Mouse (Mus musculus) heart, embryonic 15.5 days (tissue): ENCODE measurements around the gene Lmtk3. TPM values are rescaled to one million over a fixed set of nuclear protein-coding genes. Genes with fewer than 3 reads are reported as not detected.

Source experiments
- ATAC-seq: fragments of 200-750 bp; cut with Nextera tagmentation; replicated peaks from 2 replicates; pipeline ENCODE4 v1.8.0; 2017; ENCODE audit warnings: low read depth, moderate TSS enrichment; ENCODE audit not compliant: insufficient number of reproducible peaks, insufficient read depth, low FRiP score
- H3K27ac ChIP-seq: fragments of 300-500 bp; sonication (generic); 2 replicates; pipeline ENCODE4 v1.5.1; 2015; ENCODE audit warnings: mild to moderate bottlenecking, inconsistent platforms
- H3K27me3 ChIP-seq: fragments of 300-500 bp; sonication (generic); 2 replicates; pipeline ENCODE4 v1.6.1; 2015; ENCODE audit warnings: inconsistent platforms
- H3K36me3 ChIP-seq: fragments of 300-500 bp; sonication (generic); 2 replicates; pipeline ENCODE4 v1.6.1; 2015; ENCODE audit warnings: mild to moderate bottlenecking, inconsistent platforms
- H3K4me1 ChIP-seq: fragments of 300-500 bp; sonication (generic); replicated peaks from 2 replicates; pipeline ENCODE4 v1.6.1; 2015; ENCODE audit warnings: inconsistent platforms
- H3K4me2 ChIP-seq: fragments of 300-500 bp; sonication (generic); 2 replicates; pipeline ENCODE4 v1.6.1; 2015; ENCODE audit warnings: inconsistent platforms, mild to moderate bottlenecking, moderate library complexity
- H3K4me3 ChIP-seq: fragments of 300-500 bp; sonication (generic); 2 replicates; pipeline ENCODE4 v1.5.1; 2015; ENCODE audit warnings: mild to moderate bottlenecking, inconsistent platforms
- H3K9ac ChIP-seq: fragments of 300-500 bp; sonication (generic); 2 replicates; pipeline ENCODE4 v1.6.1; 2015; ENCODE audit warnings: mild to moderate bottlenecking, inconsistent platforms
- H3K9me3 ChIP-seq: fragments of 300-500 bp; sonication (generic); replicated peaks from 2 replicates; pipeline ENCODE4 v1.6.1; 2016; ENCODE audit warnings: inconsistent platforms
- WGBS: fragments of 180-500 bp; shearing (Covaris S2); methylation state at CpG from one replicate; pipeline ENCODE4 v1.1.7; 2015; ENCODE audit warnings: mixed read lengths; 5-methylcytosine and 5-hydroxymethylcytosine counted together
- polyA plus RNA-seq: library from polyadenylated mRNA; unstranded; fragments of >200 nt; fragmentation: Nextera tagmentation; extraction: Ambion mirVana; gene quantifications from 2 replicates; pipeline ENCODE4 v1.2.1, GENCODE M21; 2015

Gene Lmtk3
- polyA plus RNA-seq, 1 experiment from 2014 or later: not detected

DNA sequence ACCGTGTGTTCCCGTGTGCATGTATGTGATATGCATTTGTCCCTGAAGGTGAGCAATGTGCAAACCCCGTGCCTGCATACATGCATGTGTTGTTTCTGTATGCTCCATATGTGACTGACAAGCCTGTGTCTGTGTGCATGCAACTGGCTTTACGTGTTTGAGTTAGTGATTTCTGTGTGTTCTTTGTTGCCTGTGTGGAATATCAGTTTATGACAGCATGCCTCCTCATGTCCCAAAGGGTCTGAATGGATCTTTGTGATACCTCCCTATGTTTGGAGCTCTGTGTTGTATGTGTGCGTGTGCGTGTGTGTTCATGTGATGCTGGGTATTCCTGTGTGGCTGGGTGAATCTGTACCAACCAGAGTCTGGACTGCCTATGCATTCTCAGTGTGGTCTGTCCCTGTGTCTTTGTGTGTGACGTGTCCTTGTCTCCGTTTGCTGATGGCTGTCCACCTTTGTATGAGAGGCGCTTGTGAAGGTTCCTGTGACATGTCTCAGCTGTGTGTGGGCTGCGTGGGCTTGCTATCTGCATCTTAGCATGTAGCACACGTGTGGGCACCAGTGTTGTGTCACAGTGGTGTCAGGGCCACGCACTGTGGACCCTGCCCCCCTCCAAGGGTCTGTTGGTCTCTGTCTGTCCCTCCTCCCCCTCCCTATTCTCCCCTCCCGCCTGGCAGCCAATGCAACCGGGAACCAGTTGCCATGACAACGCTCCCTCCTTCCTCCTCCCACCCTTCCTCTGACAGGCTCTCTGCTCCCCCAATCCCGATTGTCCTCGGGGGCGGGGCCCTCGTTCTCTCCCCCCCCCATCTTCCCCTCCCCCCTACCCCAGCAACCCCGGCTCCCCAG lies 1.2 kb downstream of the Lmtk3 start, which contains the start of gene Sult2b1:
Gene Sult2b1, minus strand, starts transcription at position 146 of the 849 bp plus-strand sequence.
- peaks cover 30% of the 10 kb centered on the region for H3K4me1 ChIP-seq
- peak; percentile 21; the same call in 1 of the 2 replicates for ATAC-seq
- H3K27ac ChIP-seq: no peak within 1 kb of the TSS
- H3K36me3 ChIP-seq: no peaks in the 10 kb centered on the region
- 23% methylated on average over 20 of the region's 20 CpGs for WGBS
- H3K9ac ChIP-seq: peak within 1 kb of the TSS; percentile 59
- H3K27me3 ChIP-seq: peaks cover 64% of the 10 kb centered on the region
- peak within 1 kb of the TSS; percentile 68 for H3K4me3 ChIP-seq
- peak within 1 kb of the TSS; percentile 88 for H3K4me2 ChIP-seq
- no peaks in the 10 kb centered on the region for H3K9me3 ChIP-seq

DNA sequence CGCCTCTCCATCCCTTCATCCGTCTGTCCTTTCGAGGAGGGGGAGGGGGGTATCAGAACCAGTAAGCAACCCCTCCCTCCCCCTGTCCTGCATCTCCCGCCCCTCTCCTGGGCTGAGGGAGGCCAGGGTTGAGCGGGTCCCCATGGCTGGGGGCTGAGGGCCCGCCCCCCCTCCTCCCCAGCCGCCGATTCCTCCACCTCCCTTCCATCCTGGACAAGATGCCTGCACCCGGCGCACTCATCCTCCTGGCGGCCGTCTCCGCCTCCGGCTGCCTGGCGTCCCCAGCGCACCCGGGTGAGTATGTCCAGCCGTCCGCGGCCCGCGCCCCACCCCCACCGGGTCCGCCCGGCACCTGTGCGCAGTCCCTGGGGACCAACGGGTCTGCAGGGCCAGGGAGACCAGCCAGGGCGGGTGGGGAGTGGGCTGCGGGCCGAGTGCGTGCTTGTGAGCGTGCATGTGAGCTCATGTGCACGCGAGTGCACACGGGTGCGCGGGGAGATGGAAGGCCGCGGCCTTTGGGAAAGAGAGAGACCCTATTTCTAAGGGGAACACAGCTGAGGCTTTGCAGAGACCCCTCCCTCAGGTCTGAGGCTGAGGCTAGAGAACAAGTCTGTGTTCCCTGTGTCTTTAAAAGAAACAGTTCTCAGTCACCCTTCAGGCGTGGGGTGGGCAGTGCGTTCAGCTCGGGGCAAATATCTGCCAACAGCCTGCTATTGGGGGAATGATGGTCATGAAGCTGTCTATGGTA lies 2.0 kb downstream of the Lmtk3 start:
- H3K4me3 ChIP-seq: peak overlapping the region; percentile 50
- H3K36me3 ChIP-seq: no peaks in the 10 kb centered on the region
- H3K4me1 ChIP-seq: peaks cover 30% of the 10 kb centered on the region
- peak; percentile 16; the same call in 1 of the 2 replicates for ATAC-seq
- under 1% methylated on average over 40 of the region's 42 CpGs for WGBS
- H3K9me3 ChIP-seq: no peaks in the 10 kb centered on the region
- peaks cover 62% of the 10 kb centered on the region for H3K27me3 ChIP-seq
- no peak overlapping the region for H3K27ac ChIP-seq
- peak overlapping the region; percentile 50 for H3K9ac ChIP-seq
- peak overlapping the region; percentile 69 for H3K4me2 ChIP-seq

DNA sequence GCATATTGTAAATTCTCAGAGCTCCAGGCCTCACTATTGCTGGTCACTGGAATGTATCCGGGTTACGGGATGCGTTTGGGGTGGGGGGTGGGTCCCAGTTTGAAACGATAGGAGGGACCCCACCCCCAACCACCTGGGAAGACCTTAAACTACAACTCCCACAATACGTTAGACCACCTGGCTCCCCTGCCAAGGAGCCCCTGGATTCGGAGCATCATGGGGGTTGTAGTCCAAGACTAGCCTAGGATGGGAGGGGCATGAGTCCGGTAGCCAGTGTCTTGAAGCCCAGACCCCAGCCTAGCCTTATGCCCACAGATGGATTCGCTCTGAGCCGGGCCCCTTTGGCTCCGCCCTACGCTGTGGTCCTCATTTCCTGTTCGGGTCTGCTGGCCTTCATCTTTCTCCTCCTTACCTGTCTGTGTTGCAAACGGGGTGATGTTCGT lies 2.6 kb downstream of the Lmtk3 start:
- H3K4me3 ChIP-seq: peak overlapping the region; percentile 50
- ATAC-seq: no peak
- H3K4me2 ChIP-seq: peak overlapping the region; percentile 69
- H3K27ac ChIP-seq: no peak overlapping the region
- no peaks in the 10 kb centered on the region for H3K36me3 ChIP-seq
- H3K9me3 ChIP-seq: no peaks in the 10 kb centered on the region
- H3K4me1 ChIP-seq: peaks cover 34% of the 10 kb centered on the region
- 1% methylated on average over 14 of the region's 14 CpGs for WGBS
- H3K27me3 ChIP-seq: peaks cover 56% of the 10 kb centered on the region
- no peak overlapping the region for H3K9ac ChIP-seq

DNA sequence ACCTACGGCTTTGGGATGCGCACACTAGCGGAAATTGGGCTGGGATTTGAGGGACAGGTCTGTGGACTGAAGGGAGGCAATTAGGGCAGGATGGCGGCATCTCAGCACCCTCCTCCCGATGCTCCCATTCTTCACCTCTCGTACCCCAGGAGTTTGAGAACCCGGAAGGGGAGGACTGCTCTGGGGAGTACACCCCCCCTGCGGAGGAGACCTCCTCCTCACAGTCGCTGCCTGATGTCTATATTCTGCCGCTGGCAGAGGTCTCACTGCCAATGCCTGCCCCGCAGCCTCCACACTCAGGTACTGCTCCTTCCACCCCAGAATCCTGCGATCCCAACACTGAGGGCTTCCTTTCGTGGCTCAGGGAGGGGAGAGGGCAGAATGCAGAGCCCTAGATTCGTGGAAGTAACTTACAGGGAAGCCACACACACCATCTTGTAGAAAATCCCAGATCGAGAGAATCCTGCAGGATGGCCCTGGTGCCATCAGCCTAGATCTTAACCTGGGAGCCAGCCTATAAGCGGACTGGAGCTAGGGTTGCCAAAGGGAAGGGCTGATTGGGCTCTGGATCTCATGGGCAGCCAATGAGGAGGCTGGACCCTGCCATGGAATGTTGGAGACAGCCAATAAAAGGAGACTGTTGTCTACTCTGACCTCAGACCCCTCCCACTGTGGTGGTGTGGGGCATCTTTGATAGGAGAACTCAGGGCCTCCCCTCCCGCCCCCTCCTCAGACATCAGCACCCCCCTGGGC lies 3.3 kb downstream of the Lmtk3 start:
- 7% methylated on average over 17 of the region's 17 CpGs for WGBS
- H3K4me1 ChIP-seq: peaks cover 35% of the 10 kb centered on the region
- ATAC-seq: no peak
- peaks cover 54% of the 10 kb centered on the region for H3K27me3 ChIP-seq
- H3K36me3 ChIP-seq: no peaks in the 10 kb centered on the region
- peak overlapping the region; percentile 50 for H3K4me3 ChIP-seq
- peak overlapping the region; percentile 69 for H3K4me2 ChIP-seq
- 0 out of 2 replicates have a peak overlapping the region, but pooled peaks have one; percentile 16 for H3K9ac ChIP-seq
- H3K27ac ChIP-seq: no peak overlapping the region
- no peaks in the 10 kb centered on the region for H3K9me3 ChIP-seq

DNA sequence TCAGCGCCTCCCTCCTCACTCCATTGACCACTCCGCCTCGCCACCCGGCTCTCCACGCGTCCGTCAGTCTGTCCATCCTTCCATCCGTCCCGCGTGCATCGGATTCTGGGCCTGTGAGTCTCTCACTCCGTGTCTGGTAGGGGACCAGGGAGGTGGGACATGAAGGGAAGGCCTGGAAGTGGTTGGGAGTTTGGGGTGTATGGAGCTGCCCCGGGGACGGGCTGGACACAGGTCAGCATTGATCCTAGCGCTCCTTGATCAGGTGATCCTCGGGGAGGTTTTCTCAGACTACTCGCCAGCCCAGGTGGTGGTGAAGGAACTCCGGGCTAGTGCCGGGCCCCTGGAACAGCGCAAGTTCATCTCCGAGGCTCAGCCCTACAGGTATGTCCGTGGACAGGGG lies 4.1 kb downstream of the Lmtk3 start:
- Histone ChIP-seq H3K4me2 (no peak overlapping the region), H3K36me3 (no peaks in the 10 kb centered on the region), H3K9ac (no peak overlapping the region), H3K9me3 (no peaks in the 10 kb centered on the region), H3K27me3 (peaks cover 56% of the 10 kb centered on the region), H3K4me1 (peaks cover 35% of the 10 kb centered on the region), H3K27ac (no peak overlapping the region), H3K4me3 (no peak overlapping the region)
- WGBS: 80% methylated on average over 22 of the region's 22 CpGs
- no peak for ATAC-seq

DNA sequence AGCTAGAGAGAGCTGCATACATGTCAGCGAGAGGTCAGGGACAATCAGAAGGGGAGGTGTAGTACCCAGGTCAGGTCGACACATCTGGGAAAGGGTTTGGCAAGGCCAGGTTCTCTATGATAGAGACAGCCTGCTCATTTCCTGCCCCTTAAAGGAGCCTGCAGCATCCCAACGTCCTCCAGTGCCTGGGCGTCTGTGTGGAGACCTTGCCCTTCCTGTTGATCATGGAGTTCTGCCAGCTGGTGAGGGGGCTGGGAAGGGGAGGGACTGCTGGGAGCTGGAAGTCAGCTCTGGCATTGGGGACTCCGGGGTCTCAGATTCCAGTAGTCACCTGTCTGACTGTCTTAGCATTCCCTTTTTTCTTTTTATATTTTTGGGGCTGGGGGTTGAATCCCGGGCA lies 7.2 kb downstream of the Lmtk3 start:
- Histone ChIP-seq H3K9me3 (no peaks in the 10 kb centered on the region), H3K4me3 (no peak overlapping the region), H3K27me3 (peaks cover 60% of the 10 kb centered on the region), H3K4me1 (peaks cover 16% of the 10 kb centered on the region), H3K9ac (no peak overlapping the region), H3K36me3 (no peaks in the 10 kb centered on the region), H3K27ac (no peak overlapping the region), H3K4me2 (no peak overlapping the region)
- no peak for ATAC-seq
- 50% methylated on average over 6 of the region's 6 CpGs for WGBS

DNA sequence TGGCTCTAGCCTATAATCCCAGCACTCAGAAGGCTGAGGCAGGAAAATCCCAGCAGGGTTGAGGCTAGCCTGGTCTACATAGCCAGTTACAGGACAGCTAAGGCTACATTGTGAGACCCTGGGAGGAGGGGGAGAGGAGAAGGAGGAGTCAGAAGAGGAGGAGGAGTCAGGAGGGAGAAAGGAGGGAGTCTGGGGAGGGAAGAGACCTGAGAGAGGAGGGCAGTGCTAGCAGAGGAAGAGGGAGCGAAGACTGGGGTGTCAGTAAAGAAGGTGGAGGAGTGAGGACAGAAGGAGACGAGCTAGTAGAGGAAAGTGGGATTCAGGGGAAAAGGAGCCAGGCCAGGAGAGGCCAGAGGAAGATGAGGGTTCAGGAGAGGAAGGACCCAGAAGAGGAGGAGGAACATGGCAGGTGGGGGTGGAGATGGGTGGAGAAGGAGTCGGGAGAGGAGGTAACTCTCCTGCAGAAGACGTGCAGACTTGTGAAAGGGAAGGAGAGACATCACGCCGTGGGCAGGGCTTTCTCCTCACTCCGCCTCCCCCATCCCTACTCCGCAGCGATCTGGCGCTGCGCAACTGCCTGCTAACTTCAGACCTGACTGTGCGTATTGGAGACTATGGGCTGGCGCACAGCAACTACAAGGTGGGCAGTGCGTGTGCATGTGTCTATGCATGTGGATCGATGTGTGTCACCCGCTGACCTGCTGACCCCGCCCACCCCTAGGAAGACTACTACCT lies 8.4 kb downstream of the Lmtk3 start:
- WGBS: 61% methylated on average over 17 of the region's 17 CpGs
- Histone ChIP-seq H3K4me1 (peaks cover 5% of the 10 kb centered on the region; the same call in 1 of the 2 replicates), H3K27ac (no peak overlapping the region), H3K4me3 (no peak overlapping the region), H3K9ac (no peak overlapping the region), H3K27me3 (peaks cover 59% of the 10 kb centered on the region), H3K9me3 (no peaks in the 10 kb centered on the region), H3K36me3 (no peaks in the 10 kb centered on the region), H3K4me2 (no peak overlapping the region)
- no peak for ATAC-seq

DNA sequence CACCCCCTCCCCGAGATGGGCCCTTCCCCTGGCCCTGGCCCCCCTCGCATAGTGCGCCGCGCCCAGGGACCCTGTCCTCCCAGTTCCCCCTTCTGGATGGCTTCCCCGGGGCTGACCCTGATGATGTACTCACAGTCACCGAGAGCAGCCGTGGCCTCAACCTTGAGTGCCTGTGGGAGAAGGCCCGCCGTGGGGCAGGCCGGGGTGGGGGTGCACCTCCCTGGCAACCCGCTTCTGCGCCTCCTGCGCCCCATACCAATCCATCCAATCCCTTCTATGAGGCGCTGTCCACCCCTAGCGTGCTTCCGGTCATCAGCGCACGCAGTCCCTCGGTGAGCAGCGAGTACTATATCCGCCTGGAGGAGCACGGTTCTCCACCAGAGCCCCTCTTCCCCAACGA lies 9.7 kb downstream of the Lmtk3 start:
- H3K4me1 ChIP-seq: peaks cover 13% of the 10 kb centered on the region
- no peak overlapping the region for H3K27ac ChIP-seq
- no peaks in the 10 kb centered on the region for H3K36me3 ChIP-seq
- H3K4me3 ChIP-seq: no peak overlapping the region
- H3K4me2 ChIP-seq: no peak overlapping the region
- ATAC-seq: no peak
- no peaks in the 10 kb centered on the region for H3K9me3 ChIP-seq
- no peak overlapping the region for H3K9ac ChIP-seq
- WGBS: 67% methylated on average over 24 of the region's 24 CpGs
- peaks cover 61% of the 10 kb centered on the region for H3K27me3 ChIP-seq

DNA sequence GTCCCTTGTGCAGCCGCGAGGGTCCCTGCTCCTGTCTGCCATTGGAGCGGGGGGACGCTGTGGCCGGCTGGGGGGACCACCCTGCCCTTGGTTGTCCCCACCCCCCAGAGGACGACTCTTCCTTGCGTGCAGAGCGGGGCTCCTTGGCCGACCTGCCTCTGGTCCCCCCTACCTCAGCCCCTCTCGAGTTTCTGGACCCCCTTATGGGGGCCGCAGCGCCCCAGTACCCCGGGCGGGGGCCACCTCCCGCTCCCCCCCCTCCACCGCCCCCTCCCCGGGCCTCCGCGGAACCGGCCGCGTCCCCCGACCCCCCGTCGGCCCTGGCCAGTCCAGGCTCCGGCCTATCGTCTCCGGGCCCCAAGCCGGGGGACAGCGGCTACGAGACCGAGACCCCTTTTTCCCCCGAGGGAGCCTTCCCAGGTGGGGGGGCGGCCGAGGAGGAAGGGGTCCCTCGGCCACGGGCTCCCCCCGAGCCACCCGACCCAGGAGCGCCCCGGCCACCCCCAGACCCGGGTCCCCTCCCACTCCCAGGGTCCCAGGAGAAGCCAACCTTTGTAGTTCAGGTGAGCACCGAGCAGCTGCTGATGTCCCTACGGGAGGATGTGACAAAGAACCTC lies 10.5 kb downstream of the Lmtk3 start:
- Histone ChIP-seq H3K36me3 (no peaks in the 10 kb centered on the region), H3K9me3 (no peaks in the 10 kb centered on the region), H3K27ac (no peak overlapping the region), H3K4me3 (no peak overlapping the region), H3K4me1 (peaks cover 18% of the 10 kb centered on the region), H3K27me3 (peaks cover 70% of the 10 kb centered on the region), H3K4me2 (no peak overlapping the region), H3K9ac (no peak overlapping the region)
- ATAC-seq: no peak
- WGBS: 69% methylated on average over 43 of the region's 44 CpGs

DNA sequence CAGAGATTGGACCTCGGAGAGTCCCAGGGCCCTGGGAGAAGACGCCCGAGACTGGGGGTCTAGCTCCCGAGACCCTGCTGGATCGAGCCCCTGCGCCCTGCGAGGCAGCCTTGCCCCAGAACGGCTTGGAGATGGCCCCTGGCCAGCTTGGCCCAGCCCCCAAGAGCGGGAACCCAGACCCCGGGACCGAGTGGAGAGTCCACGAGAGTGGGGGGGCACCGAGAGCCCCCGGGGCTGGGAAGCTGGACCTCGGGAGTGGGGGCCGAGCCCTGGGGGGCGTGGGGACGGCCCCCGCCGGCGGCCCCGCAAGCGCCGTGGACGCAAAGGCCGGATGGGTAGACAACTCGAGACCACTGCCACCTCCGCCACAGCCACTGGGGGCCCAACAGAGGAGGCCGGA lies 11.4 kb downstream of the Lmtk3 start:
- H3K4me1 ChIP-seq: peaks cover 18% of the 10 kb centered on the region
- H3K36me3 ChIP-seq: no peaks in the 10 kb centered on the region
- no peak overlapping the region for H3K27ac ChIP-seq
- 87% methylated on average over 29 of the region's 29 CpGs for WGBS
- ATAC-seq: no peak
- no peaks in the 10 kb centered on the region for H3K9me3 ChIP-seq
- peaks cover 79% of the 10 kb centered on the region for H3K27me3 ChIP-seq
- no peak overlapping the region for H3K4me2 ChIP-seq
- H3K4me3 ChIP-seq: no peak overlapping the region
- no peak overlapping the region for H3K9ac ChIP-seq
